13 mouse cellular contexts compared by ENCODE assay signal in the genomic region with DNA sequence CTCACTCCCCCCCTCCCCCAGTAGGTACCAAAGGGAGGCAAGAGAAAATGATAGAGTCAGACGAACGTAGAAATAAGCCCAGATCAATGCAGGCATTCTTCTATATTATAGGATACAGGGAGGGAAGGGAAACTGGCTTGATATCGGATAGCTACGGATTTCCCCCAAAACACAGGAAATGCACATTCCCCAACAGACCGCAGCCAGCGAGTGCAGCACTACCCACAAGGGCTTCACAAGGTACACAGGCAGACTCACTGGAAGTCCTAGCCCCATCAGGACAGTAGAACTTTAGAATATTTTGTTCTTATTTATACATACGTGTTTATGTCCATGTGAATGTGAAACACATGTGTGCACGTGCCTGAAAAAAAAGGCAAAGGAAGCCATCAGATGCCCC.
DNase-seq lines count a peak whose midpoint lies in the region; ATAC-seq lines count a peak whose summit lies in the region.
"Had no signal": no experiment of that assay in that cellular context is flagged by ENCODE, and none has a peak within 500 bp of the region (broad histone marks: within the 10 kb centered on the region; RNA-seq: fewer than 3 reads in every experiment).

No protein-coding gene starts in this region.

- H3K9me3 ChIP-seq in hindbrain, embryonic 10.5 days: no peaks in the 10 kb centered on the region
- H3K9me3 ChIP-seq in hindbrain, embryonic 14.5 days (ENCODE audit: control insufficient read depth, low read length): no peaks in the 10 kb centered on the region
- no peaks in the 10 kb centered on the region for H3K9me3 ChIP-seq in limb, embryonic 12.5 days
- H3K9me3 ChIP-seq: heart, embryonic 15.5 days; hindbrain, embryonic 13.5 days; lung, embryonic 15.5 days had no signal

- ATAC-seq in hindbrain, embryonic 14.5 days (ENCODE audit: low FRiP score): no peak
- ATAC-seq in common myeloid progenitor, adult 5-6 weeks (replicated peaks; ENCODE audit: low read depth, poor library complexity, severe bottlenecking): peak; percentile 70
- no peak for ATAC-seq in limb, embryonic 12.5 days (ENCODE audit: insufficient number of reproducible peaks, insufficient read depth, low FRiP score, low TSS enrichment, low read depth)

- 79% methylated on average over 8 of the region's 8 CpGs for WGBS in hindbrain, embryonic 10.5 days
- WGBS in hindbrain, embryonic 14.5 days: 77% methylated on average over 8 of the region's 8 CpGs
- 64% methylated on average over 8 of the region's 8 CpGs for WGBS in limb, embryonic 12.5 days

- no peak overlapping the region for H3K4me3 ChIP-seq in hindbrain, embryonic 10.5 days
- no peak overlapping the region for H3K4me3 ChIP-seq in hindbrain, embryonic 14.5 days (replicated peaks; ENCODE audit: low read length)
- H3K4me3 ChIP-seq in limb, embryonic 12.5 days (replicated peaks): no peak overlapping the region
- H3K4me3 ChIP-seq: heart, embryonic 15.5 days; hindbrain, embryonic 13.5 days; lung, embryonic 15.5 days had no signal

- H3K9ac ChIP-seq in hindbrain, embryonic 14.5 days: no peak overlapping the region
- no peak overlapping the region for H3K9ac ChIP-seq in limb, embryonic 12.5 days (replicated peaks)
- H3K9ac ChIP-seq: heart, embryonic 15.5 days; hindbrain, embryonic 13.5 days; lung, embryonic 15.5 days had no signal

- H3K27ac ChIP-seq in hindbrain, embryonic 10.5 days: peak overlapping the region; percentile 67; the same call in 1 of the 2 replicates
- H3K27ac ChIP-seq in hindbrain, embryonic 14.5 days: no peak overlapping the region
- 0 out of 2 replicates have a peak overlapping the region, but pooled peaks have one; percentile 24 for H3K27ac ChIP-seq in limb, embryonic 12.5 days
- H3K27ac ChIP-seq: heart, embryonic 15.5 days; hindbrain, embryonic 13.5 days; lung, embryonic 15.5 days; stomach, postnatal 0 days had no signal

- no peaks in the 10 kb centered on the region for H3K36me3 ChIP-seq in hindbrain, embryonic 10.5 days
- no peaks in the 10 kb centered on the region for H3K36me3 ChIP-seq in hindbrain, embryonic 14.5 days (replicated peaks; ENCODE audit: control insufficient read depth, insufficient read depth)
- no peaks in the 10 kb centered on the region for H3K36me3 ChIP-seq in limb, embryonic 12.5 days
- H3K36me3 ChIP-seq: heart, embryonic 15.5 days; hindbrain, embryonic 13.5 days; lung, embryonic 15.5 days had no signal

- H3K27me3 ChIP-seq in hindbrain, embryonic 10.5 days (ENCODE audit: insufficient read depth, poor library complexity, severe bottlenecking): peaks cover 61% of the 10 kb centered on the region
- 0 out of 2 replicates have a peak, but pooled peaks cover 2% of the 10 kb centered on the region for H3K27me3 ChIP-seq in hindbrain, embryonic 14.5 days (ENCODE audit: control insufficient read depth, insufficient read depth, low read length)
- peaks cover 17% of the 10 kb centered on the region for H3K27me3 ChIP-seq in limb, embryonic 12.5 days

- no peak overlapping the region for H3K4me2 ChIP-seq in hindbrain, embryonic 14.5 days (replicated peaks)
- no peak overlapping the region for H3K4me2 ChIP-seq in limb, embryonic 12.5 days

- no peak for DNase-seq in hindbrain, embryonic 10.5 days (ENCODE audit: low spot score)
- no peak for DNase-seq in hindbrain, embryonic 14.5 days (ENCODE audit: low spot score)
- peak; percentile 33 for DNase-seq in naive thymus-derived CD4-positive, alpha-beta T cell, adult 2 months (ENCODE audit: low read depth)
- no peak for DNase-seq in adrenal gland, postnatal 10 days
- no peak for DNase-seq in kidney, postnatal 25 days
- no peak for DNase-seq in adrenal gland, adult 18-20 months (ENCODE audit: low spot score in 2 of 2)
- DNase-seq: kidney, adult 11 months had no signal

- H3K4me1 ChIP-seq in hindbrain, embryonic 10.5 days (replicated peaks): peaks cover 53% of the 10 kb centered on the region
- peaks cover 14% of the 10 kb centered on the region; the same call in 1 of the 2 replicates for H3K4me1 ChIP-seq in hindbrain, embryonic 14.5 days (replicated peaks; ENCODE audit: control insufficient read depth, insufficient read depth, low read length)
- peaks cover 35% of the 10 kb centered on the region for H3K4me1 ChIP-seq in limb, embryonic 12.5 days (replicated peaks)
